Comparison of ENCODE assay signal across 7 mouse cellular contexts in the genomic region with DNA sequence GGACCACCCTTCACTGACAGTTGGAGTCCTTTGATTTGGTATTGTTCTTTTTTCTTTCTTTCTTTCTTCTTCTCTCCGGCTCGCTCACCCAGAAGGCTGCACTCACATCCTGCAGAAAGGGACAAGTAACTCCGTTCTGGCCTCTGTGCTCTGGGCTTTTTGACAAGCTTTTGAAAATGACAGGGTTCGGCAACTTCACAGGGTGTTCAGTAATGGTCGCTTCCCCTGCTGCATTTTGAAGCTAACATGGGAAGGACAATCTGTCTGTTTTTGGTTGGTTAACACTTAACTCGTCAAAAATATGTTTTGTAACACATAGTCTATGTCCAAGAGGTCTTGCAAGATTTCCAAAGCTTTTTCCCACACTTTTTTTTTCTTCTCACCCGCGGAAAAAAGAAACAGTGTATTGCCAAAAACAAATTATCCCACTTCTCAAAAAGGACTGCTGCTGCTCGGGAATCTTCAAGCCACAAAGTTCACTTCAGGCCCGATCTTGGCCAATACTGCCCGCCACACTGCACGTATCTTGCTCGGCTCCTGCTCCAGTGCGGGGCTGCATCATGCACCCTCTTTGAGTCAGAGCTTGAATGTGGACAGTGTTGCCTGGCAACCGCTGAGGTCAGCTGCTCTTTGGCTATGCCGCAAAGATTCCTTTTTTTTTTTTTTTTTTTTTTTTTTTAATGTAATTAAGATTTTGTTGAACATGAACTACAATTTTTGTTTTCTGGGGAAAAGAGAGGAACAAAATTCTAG.
DNase-seq lines count a peak whose midpoint lies in the region; ATAC-seq and TF ChIP-seq lines count a peak whose summit lies in the region.

No protein-coding gene starts in this region.

- no peaks in the 10 kb centered on the region for H3K9me3 ChIP-seq in embryonic facial prominence, embryonic 10.5 days
- H3K9me3 ChIP-seq in midbrain, embryonic 16.5 days (replicated peaks; ENCODE audit: control insufficient read depth, low read length, poor library complexity, severe bottlenecking), result no peaks in the 10 kb centered on the region
- H3K9me3 ChIP-seq in liver, postnatal 0 days (ENCODE audit: low read length), result no peaks in the 10 kb centered on the region

- H3K4me3 ChIP-seq in liver, adult 2 months (ENCODE audit: insufficient read depth, low read depth, low read length), result no peak overlapping the region
- H3K4me3 ChIP-seq in embryonic facial prominence, embryonic 10.5 days, result no peak overlapping the region
- no peak overlapping the region for H3K4me3 ChIP-seq in midbrain, embryonic 16.5 days (ENCODE audit: low read depth, low read length)
- H3K4me3 ChIP-seq in liver, postnatal 0 days (ENCODE audit: low read depth, low read length), result no peak overlapping the region

- H3K27ac ChIP-seq in liver, adult 2 months (replicated peaks; ENCODE audit: insufficient read depth, low read depth, low read length), result no peak overlapping the region
- no peak overlapping the region for H3K27ac ChIP-seq in embryonic facial prominence, embryonic 10.5 days (replicated peaks)
- no peak overlapping the region for H3K27ac ChIP-seq in midbrain, embryonic 16.5 days (ENCODE audit: low read length)
- H3K27ac ChIP-seq in liver, postnatal 0 days (ENCODE audit: low read depth), result no peak overlapping the region

- 62% methylated on average over 16 of the region's 16 CpGs for WGBS in liver, adult 2 months
- 68% methylated on average over 16 of the region's 16 CpGs for WGBS in embryonic facial prominence, embryonic 10.5 days
- WGBS in midbrain, embryonic 16.5 days, result 31% methylated on average over 16 of the region's 16 CpGs
- 66% methylated on average over 16 of the region's 16 CpGs for WGBS in liver, postnatal 0 days (ENCODE audit: insufficient replicate concordance)

- peak; percentile 93 for ATAC-seq in midbrain, embryonic 16.5 days
- ATAC-seq in liver, postnatal 0 days, result no peak

- peak overlapping the region; percentile 38 for H3K4me2 ChIP-seq in midbrain, embryonic 16.5 days (ENCODE audit: low read length)
- no peak overlapping the region for H3K4me2 ChIP-seq in liver, postnatal 0 days (ENCODE audit: low read depth, low read length)

- H3K36me3 ChIP-seq in liver, adult 2 months (ENCODE audit: control insufficient read depth, insufficient read depth, low read length), result no peaks in the 10 kb centered on the region
- H3K36me3 ChIP-seq in embryonic facial prominence, embryonic 10.5 days (replicated peaks), result no peaks in the 10 kb centered on the region
- no peaks in the 10 kb centered on the region for H3K36me3 ChIP-seq in midbrain, embryonic 16.5 days (ENCODE audit: control insufficient read depth, insufficient read depth, low read length)
- H3K36me3 ChIP-seq in liver, postnatal 0 days (replicated peaks; ENCODE audit: insufficient read depth, low read length), result no peaks in the 10 kb centered on the region

- TF ChIP-seq EP300 in liver, postnatal 0 days (IDR thresholded peaks at IDR 0.05; ENCODE audit: low read depth), result no peak

- DNase-seq in liver, adult 2 months (ENCODE audit: extremely low read depth, low read depth, low spot score), result peak; percentile 27
- no peak for DNase-seq in liver
- peak; percentile 35 for DNase-seq in embryonic facial prominence, embryonic 10.5 days (ENCODE audit: low spot score)
- peak; percentile 27 to 31 for DNase-seq in heart, postnatal 36 days
- DNase-seq in spleen, postnatal 14 days (ENCODE audit: low spot score in 2 of 2), result no peak
- no peak for DNase-seq in liver, postnatal 0 days

- H3K79me2 ChIP-seq in liver, adult 2 months (ENCODE audit: control insufficient read depth, insufficient read depth, low read length), result no peaks in the 10 kb centered on the region

- no peak overlapping the region for H3K9ac ChIP-seq in liver, adult 2 months (ENCODE audit: low read depth, low read length)
- no peak overlapping the region for H3K9ac ChIP-seq in midbrain, embryonic 16.5 days (ENCODE audit: low read depth, low read length)
- no peak overlapping the region for H3K9ac ChIP-seq in liver, postnatal 0 days (replicated peaks)

- H3K4me1 ChIP-seq in liver, adult 2 months (ENCODE audit: control insufficient read depth, insufficient read depth, low read length), result no peaks in the 10 kb centered on the region; the same call in 1 of the 2 replicates
- H3K4me1 ChIP-seq in embryonic facial prominence, embryonic 10.5 days, result no peaks in the 10 kb centered on the region
- H3K4me1 ChIP-seq in midbrain, embryonic 16.5 days (ENCODE audit: control insufficient read depth, insufficient read depth, low read length), result no peaks in the 10 kb centered on the region; the same call in 1 of the 2 replicates
- no peaks in the 10 kb centered on the region for H3K4me1 ChIP-seq in liver, postnatal 0 days (ENCODE audit: insufficient read depth)

- H3K27me3 ChIP-seq in liver, adult 2 months (ENCODE audit: control insufficient read depth, insufficient read depth, low read length), result no peaks in the 10 kb centered on the region
- H3K27me3 ChIP-seq in embryonic facial prominence, embryonic 10.5 days (replicated peaks; ENCODE audit: low read depth, poor library complexity, severe bottlenecking), result no peaks in the 10 kb centered on the region
- H3K27me3 ChIP-seq in midbrain, embryonic 16.5 days (ENCODE audit: control insufficient read depth, insufficient read depth, low read depth, low read length), result no peaks in the 10 kb centered on the region
- no peaks in the 10 kb centered on the region for H3K27me3 ChIP-seq in liver, postnatal 0 days (ENCODE audit: insufficient read depth, low read length)

- TF ChIP-seq POLR2A in liver, adult 2 months (IDR thresholded peaks at IDR 0.05; ENCODE audit: extremely low read depth, insufficient read depth, low read length), result no peak

- intact Hi-C loops in heart, postnatal 36 days (cut with DNase I), result no loop called here

- TF ChIP-seq CTCF in liver, adult 2 months (IDR thresholded peaks at IDR 0.05; ENCODE audit: low read depth, low read length), result no peak
- TF ChIP-seq CTCF in liver, postnatal 0 days (IDR thresholded peaks at IDR 0.05; ENCODE audit: low read depth), result no peak

Comparison
In these comparisons a context has a peak if more than half of its experiments do, and no peak if none do; other contexts are left out.
1. DNase-seq: peak in liver, adult 2 months (single experiment), embryonic facial prominence, embryonic 10.5 days (single experiment) and heart, postnatal 36 days (2 of 2); none in liver (single experiment), spleen, postnatal 14 days (0 of 2) and liver, postnatal 0 days (single experiment).